Mouse (Mus musculus): Measurements from ENCODE around the gene Trem3. TPM values are rescaled to one million over a fixed set of nuclear protein-coding genes. Genes with fewer than 3 reads are reported as not detected.
A peak's percentile ranks its signal among the peaks of the same experiment; 100 is the strongest.

Gene Trem3
- polyA plus RNA-seq, 1 experiment from 2014 or later = 0.51 TPM

GRCm38 (mm10) chr17:48279002-48279401, 31.4 kb downstream of the Trem3 start:
- Histone ChIP-seq H3K9ac (ENCODE audit: low read length) (no peak overlapping the region), H3K4me1 (replicated peaks; ENCODE audit: control insufficient read depth, insufficient read depth, low read length) (no peaks in the 10 kb centered on the region), H3K4me2 (ENCODE audit: low read depth, low read length) (no peak overlapping the region), H3K27me3 (ENCODE audit: control insufficient read depth, insufficient read depth, low read depth, low read length) (no peaks in the 10 kb centered on the region), H3K36me3 (ENCODE audit: control insufficient read depth, insufficient read depth, low read length) (no peaks in the 10 kb centered on the region), H3K9me3 (ENCODE audit: control insufficient read depth, low read length) (no peaks in the 10 kb centered on the region), H3K4me3 (ENCODE audit: low read length) (no peak overlapping the region), H3K27ac (ENCODE audit: low read length) (no peak overlapping the region)
- 70% methylated on average over 4 of the region's 4 CpGs for WGBS
- ATAC-seq (ENCODE audit: low read depth) = no peak

DNA sequence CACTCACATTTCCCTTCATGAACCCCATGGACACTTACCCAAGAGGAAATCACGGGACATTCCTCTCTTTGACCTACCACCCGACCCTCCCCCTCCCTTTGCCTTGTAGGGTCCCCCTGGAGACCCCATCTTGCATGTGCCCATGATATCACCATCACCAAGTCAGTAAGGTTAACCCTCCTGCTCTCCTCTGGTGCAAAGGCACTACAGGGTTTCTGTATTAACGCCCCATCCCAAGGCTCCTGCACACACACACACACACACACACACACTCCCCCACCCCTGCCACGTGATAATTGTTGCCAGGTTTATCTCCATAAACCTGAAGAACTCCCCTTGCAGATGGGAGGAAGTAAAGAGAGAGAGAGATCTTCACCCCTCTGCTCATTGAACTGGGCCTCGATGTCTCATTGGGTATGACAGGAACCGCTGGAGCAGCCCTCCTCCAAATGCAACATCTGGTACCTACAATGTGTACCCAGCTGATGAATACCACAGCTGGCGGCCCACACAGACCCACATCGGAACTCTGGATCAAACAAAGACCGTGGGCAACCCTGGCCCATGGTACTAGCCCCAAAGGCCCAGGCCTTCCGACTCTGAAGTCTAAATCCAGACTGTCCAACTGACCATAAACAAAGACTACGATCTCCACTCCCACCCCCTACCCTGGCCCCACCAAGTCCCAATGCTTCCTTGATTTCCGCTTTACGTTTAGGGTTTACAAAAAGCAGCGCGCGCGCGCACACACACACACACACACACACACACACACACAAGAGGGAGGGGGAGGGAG, 33.6 kb downstream of the Trem3 start:
- 26% methylated on average over 18 of the region's 18 CpGs for WGBS

GRCm38 (mm10) chr17:48281739-48282085, 34.1 kb downstream of the Trem3 start:
- H3K4me1 ChIP-seq (replicated peaks; ENCODE audit: control insufficient read depth, insufficient read depth, low read length) = no peaks in the 10 kb centered on the region
- peak overlapping the region; percentile 33 for H3K4me3 ChIP-seq (ENCODE audit: low read length)
- no peaks in the 10 kb centered on the region for H3K27me3 ChIP-seq (ENCODE audit: control insufficient read depth, insufficient read depth, low read depth, low read length)
- WGBS = 4% methylated on average over 3 of the region's 3 CpGs
- H3K36me3 ChIP-seq (ENCODE audit: control insufficient read depth, insufficient read depth, low read length) = no peaks in the 10 kb centered on the region
- H3K9me3 ChIP-seq (ENCODE audit: control insufficient read depth, low read length) = no peaks in the 10 kb centered on the region
- no peak overlapping the region for H3K27ac ChIP-seq (ENCODE audit: low read length)
- peak overlapping the region; percentile 54 for H3K4me2 ChIP-seq (ENCODE audit: low read depth, low read length)
- H3K9ac ChIP-seq (ENCODE audit: low read length) = peak overlapping the region; percentile 54; the same call in 1 of the 2 replicates
- 0 out of 2 replicates have a peak, but pooled peaks have one; percentile 36 for ATAC-seq (ENCODE audit: low read depth)

More for the DNA sequence above, 33.6 kb downstream of the Trem3 start:
- no peaks in the 10 kb centered on the region for H3K4me1 ChIP-seq (replicated peaks; ENCODE audit: control insufficient read depth, insufficient read depth, low read length)
- H3K27me3 ChIP-seq (ENCODE audit: control insufficient read depth, insufficient read depth, low read depth, low read length) = no peaks in the 10 kb centered on the region
- H3K36me3 ChIP-seq (ENCODE audit: control insufficient read depth, insufficient read depth, low read length) = no peaks in the 10 kb centered on the region
- peak overlapping the region; percentile 54 for H3K4me2 ChIP-seq (ENCODE audit: low read depth, low read length)
- no peaks in the 10 kb centered on the region for H3K9me3 ChIP-seq (ENCODE audit: control insufficient read depth, low read length)
- ATAC-seq (ENCODE audit: low read depth) = peak; percentile 49; the same call in 1 of the 2 replicates
- peak overlapping the region; percentile 54; the same call in 1 of the 2 replicates for H3K9ac ChIP-seq (ENCODE audit: low read length)
- no peak overlapping the region for H3K27ac ChIP-seq (ENCODE audit: low read length)
- peak overlapping the region; percentile 33 for H3K4me3 ChIP-seq (ENCODE audit: low read length)

GRCm38 (mm10) chr17:48286765-48287164, 39.2 kb downstream of the Trem3 start:
- Histone ChIP-seq H3K9ac (ENCODE audit: low read length) (no peak overlapping the region), H3K36me3 (ENCODE audit: control insufficient read depth, insufficient read depth, low read length) (no peaks in the 10 kb centered on the region), H3K4me1 (replicated peaks; ENCODE audit: control insufficient read depth, insufficient read depth, low read length) (no peaks in the 10 kb centered on the region), H3K4me3 (ENCODE audit: low read length) (no peak overlapping the region), H3K4me2 (ENCODE audit: low read depth, low read length) (no peak overlapping the region), H3K27me3 (ENCODE audit: control insufficient read depth, insufficient read depth, low read depth, low read length) (no peaks in the 10 kb centered on the region), H3K9me3 (ENCODE audit: control insufficient read depth, low read length) (no peaks in the 10 kb centered on the region; the same call in 1 of the 2 replicates), H3K27ac (ENCODE audit: low read length) (no peak overlapping the region)
- 25% methylated on average over 1 of the region's 1 CpGs for WGBS
- no peak for ATAC-seq (ENCODE audit: low read depth)

DNA sequence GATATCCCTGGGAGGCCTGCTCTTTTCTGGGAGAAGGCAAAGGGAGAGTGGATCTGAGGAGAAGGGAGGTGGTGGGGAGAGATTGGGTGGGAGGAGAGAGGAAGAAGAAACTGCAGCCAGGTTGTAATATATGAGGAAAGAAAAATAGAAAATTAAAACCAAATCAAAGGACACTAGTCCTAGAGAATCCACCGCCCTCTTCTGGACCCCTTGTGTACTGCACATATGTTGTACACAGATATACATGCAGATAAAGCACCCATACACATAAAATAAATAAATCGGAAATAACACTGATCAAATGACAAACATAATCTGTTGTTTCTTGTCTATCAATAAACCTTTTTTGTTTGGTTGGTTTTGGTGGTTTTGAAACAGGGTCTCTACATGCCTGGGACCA, 39.7 kb downstream of the Trem3 start:
- H3K27me3 ChIP-seq (ENCODE audit: control insufficient read depth, insufficient read depth, low read depth, low read length) = no peaks in the 10 kb centered on the region
- H3K27ac ChIP-seq (ENCODE audit: low read length) = no peak overlapping the region
- no peaks in the 10 kb centered on the region for H3K36me3 ChIP-seq (ENCODE audit: control insufficient read depth, insufficient read depth, low read length)
- H3K4me3 ChIP-seq (ENCODE audit: low read length) = no peak overlapping the region
- H3K9ac ChIP-seq (ENCODE audit: low read length) = no peak overlapping the region
- 56% methylated on average over 2 of the region's 2 CpGs for WGBS
- no peak overlapping the region for H3K4me2 ChIP-seq (ENCODE audit: low read depth, low read length)
- H3K4me1 ChIP-seq (replicated peaks; ENCODE audit: control insufficient read depth, insufficient read depth, low read length) = no peaks in the 10 kb centered on the region
- H3K9me3 ChIP-seq (ENCODE audit: control insufficient read depth, low read length) = no peaks in the 10 kb centered on the region; the same call in 1 of the 2 replicates
- no peak for ATAC-seq (ENCODE audit: low read depth)

GRCm38 (mm10) chr17:48293500-48294194, 46.1 kb downstream of the Trem3 start:
- ATAC-seq (ENCODE audit: low read depth) = no peak
- H3K27ac ChIP-seq (ENCODE audit: low read length) = no peak overlapping the region
- 73% methylated on average over 5 of the region's 5 CpGs for WGBS

GRCm38 (mm10) chr17:48299203-48299602, 51.6 kb downstream of the Trem3 start, which contains the start of gene Treml2:
Gene Treml2 (plus strand): TSS chr17:48299498.
- Histone ChIP-seq H3K4me3 (ENCODE audit: low read length) (no peak within 1 kb of the TSS), H3K36me3 (ENCODE audit: control insufficient read depth, insufficient read depth, low read length) (no peaks in the 10 kb centered on the region), H3K27ac (ENCODE audit: low read length) (no peak within 1 kb of the TSS), H3K4me2 (ENCODE audit: low read depth, low read length) (no peak within 1 kb of the TSS), H3K9ac (ENCODE audit: low read length) (no peak within 1 kb of the TSS), H3K9me3 (ENCODE audit: control insufficient read depth, low read length) (no peaks in the 10 kb centered on the region), H3K4me1 (replicated peaks; ENCODE audit: control insufficient read depth, insufficient read depth, low read length) (no peaks in the 10 kb centered on the region), H3K27me3 (ENCODE audit: control insufficient read depth, insufficient read depth, low read depth, low read length) (no peaks in the 10 kb centered on the region)
- 14% methylated on average over 3 of the region's 4 CpGs for WGBS
- ATAC-seq (ENCODE audit: low read depth) = no peak

More at GRCm38 (mm10) chr17:48293500-48294194, 46.1 kb downstream of the Trem3 start:
- H3K36me3 ChIP-seq (ENCODE audit: control insufficient read depth, insufficient read depth, low read length) = no peaks in the 10 kb centered on the region
- no peak overlapping the region for H3K9ac ChIP-seq (ENCODE audit: low read length)
- H3K4me1 ChIP-seq (replicated peaks; ENCODE audit: control insufficient read depth, insufficient read depth, low read length) = no peaks in the 10 kb centered on the region
- no peak overlapping the region for H3K4me2 ChIP-seq (ENCODE audit: low read depth, low read length)
- H3K4me3 ChIP-seq (ENCODE audit: low read length) = no peak overlapping the region
- no peaks in the 10 kb centered on the region for H3K27me3 ChIP-seq (ENCODE audit: control insufficient read depth, insufficient read depth, low read depth, low read length)
- H3K9me3 ChIP-seq (ENCODE audit: control insufficient read depth, low read length) = no peaks in the 10 kb centered on the region; the same call in 1 of the 2 replicates

GRCm38 (mm10) chr17:48299756-48300155, 52.2 kb downstream of the Trem3 start:
- Histone ChIP-seq H3K9ac (ENCODE audit: low read length) (no peak overlapping the region), H3K4me2 (ENCODE audit: low read depth, low read length) (no peak overlapping the region), H3K9me3 (ENCODE audit: control insufficient read depth, low read length) (no peaks in the 10 kb centered on the region), H3K4me3 (ENCODE audit: low read length) (no peak overlapping the region), H3K27me3 (ENCODE audit: control insufficient read depth, insufficient read depth, low read depth, low read length) (no peaks in the 10 kb centered on the region), H3K27ac (ENCODE audit: low read length) (no peak overlapping the region), H3K36me3 (ENCODE audit: control insufficient read depth, insufficient read depth, low read length) (no peaks in the 10 kb centered on the region), H3K4me1 (replicated peaks; ENCODE audit: control insufficient read depth, insufficient read depth, low read length) (no peaks in the 10 kb centered on the region)
- 42% methylated on average over 7 of the region's 7 CpGs for WGBS
- ATAC-seq (ENCODE audit: low read depth) = no peak

DNA sequence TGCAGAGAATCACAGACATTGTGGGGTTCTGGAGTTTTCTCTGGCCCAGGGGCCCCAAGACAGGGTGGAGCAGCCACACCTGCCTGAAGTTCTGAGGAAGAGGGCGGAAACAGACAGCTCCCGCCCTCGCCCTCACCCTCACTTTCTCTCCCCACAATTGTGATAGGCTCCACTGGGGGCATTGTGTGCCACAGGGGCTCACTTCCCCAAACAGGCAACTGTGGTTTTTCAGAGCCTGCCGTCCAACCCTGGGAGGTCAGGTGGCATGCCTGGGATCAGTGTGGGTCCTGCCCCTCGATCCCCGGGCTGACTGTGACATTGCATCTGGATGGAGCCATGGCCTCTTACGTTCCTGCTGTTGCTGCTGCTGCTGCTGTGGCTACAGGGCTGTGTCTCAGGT, 52.6 kb downstream of the Trem3 start:
- Histone ChIP-seq H3K27ac (ENCODE audit: low read length) (no peak overlapping the region), H3K4me2 (ENCODE audit: low read depth, low read length) (no peak overlapping the region)

More for the DNA sequence above, 52.6 kb downstream of the Trem3 start:
- WGBS = 53% methylated on average over 7 of the region's 7 CpGs
- Histone ChIP-seq H3K9me3 (ENCODE audit: control insufficient read depth, low read length) (no peaks in the 10 kb centered on the region), H3K4me1 (replicated peaks; ENCODE audit: control insufficient read depth, insufficient read depth, low read length) (no peaks in the 10 kb centered on the region), H3K9ac (ENCODE audit: low read length) (no peak overlapping the region), H3K27me3 (ENCODE audit: control insufficient read depth, insufficient read depth, low read depth, low read length) (no peaks in the 10 kb centered on the region), H3K4me3 (ENCODE audit: low read length) (no peak overlapping the region), H3K36me3 (ENCODE audit: control insufficient read depth, insufficient read depth, low read length) (no peaks in the 10 kb centered on the region)
- no peak for ATAC-seq (ENCODE audit: low read depth)
